Mouse (Mus musculus) CD8-positive naive resting alpha-beta T cell, adult 2 months (primary cell): Measurements from ENCODE around the gene Mfap4.

Experiments
- DNase-seq, 2 experiments: peaks; one replicate each; pipeline ENCODE4 v3.0.0; 2022; ENCODE audit warnings: low read depth in 2 of 2, low spot score in 2 of 2

The Mfap4 gene

GRCm38 (mm10) chr11:61481239-61482090 is 3.8 kb upstream of the Mfap4 start:
- no peak for DNase-seq

GRCm38 (mm10) chr11:61483226-61483845 is 1.9 kb upstream of the Mfap4 start:
- DNase-seq, result no peak

- no peak for DNase-seq
Measured at GRCm38 (mm10) chr11:61484256-61484612, 997 bp upstream of the Mfap4 start.

- DNase-seq, result no peak
Measured at GRCm38 (mm10) chr11:61485541-61486457, 568 bp downstream of the Mfap4 start.

- DNase-seq, result no peak
Measured at GRCm38 (mm10) chr11:61486458-61487219, 1.4 kb downstream of the Mfap4 start.

GRCm38 (mm10) chr11:61487401-61487800 is 2.2 kb downstream of the Mfap4 start:
- DNase-seq, result no peak

GRCm38 (mm10) chr11:61487936-61488335 is 2.7 kb downstream of the Mfap4 start:
- no peak for DNase-seq

- DNase-seq, result no peak
Measured at GRCm38 (mm10) chr11:61489085-61489484, 3.9 kb downstream of the Mfap4 start.

- DNase-seq, result no peak
Measured at GRCm38 (mm10) chr11:61489874-61490273, 4.6 kb downstream of the Mfap4 start.

GRCm38 (mm10) chr11:61490944-61491520 is 5.8 kb downstream of the Mfap4 start:
- no peak for DNase-seq

- DNase-seq, result no peak
Measured at GRCm38 (mm10) chr11:61492749-61493401, 7.6 kb downstream of the Mfap4 start.

- no peak for DNase-seq
Measured at GRCm38 (mm10) chr11:61493525-61494128, 8.4 kb downstream of the Mfap4 start.

GRCm38 (mm10) chr11:61494129-61494997 is 9.1 kb downstream of the Mfap4 start, which contains the start of gene Mapk7:
TSS of gene Mapk7 (minus strand) at chr11:61494406.
- peak; percentile 92 for DNase-seq

GRCm38 (mm10) chr11:61495528-61495927 is 10.3 kb downstream of the Mfap4 start:
- DNase-seq, result no peak

- DNase-seq, result no peak
Measured at GRCm38 (mm10) chr11:61497490-61497889, 12.3 kb downstream of the Mfap4 start.

- DNase-seq, result no peak
Measured at GRCm38 (mm10) chr11:61498736-61499504, 13.7 kb downstream of the Mfap4 start.

- DNase-seq, result no peak
Measured at GRCm38 (mm10) chr11:61503933-61504332, 18.7 kb downstream of the Mfap4 start.
